Mouse (Mus musculus) CH12.LX (cell line): ENCODE data around the gene Ndufa6. TPM values are rescaled to one million over a fixed set of nuclear protein-coding genes. Genes with fewer than 3 reads are reported as not detected.
"Not testable (repeated sequence)": the region's sequence is repeated elsewhere in the genome, so short reads cannot be mapped to it uniquely, and the experiment has no call there.

Experiments
- DNase-seq: peaks from one replicate; pipeline ENCODE4 v3.0.0-alpha.2; 2013; ENCODE audit errors: extremely low read depth
- H3K27ac ChIP-seq: 2 replicates; pipeline ENCODE4 v1.5.1; 2012; ENCODE audit warnings: low read depth, mild to moderate bottlenecking, control low read depth, moderate library complexity; ENCODE audit not compliant: insufficient read depth
- H3K27me3 ChIP-seq: replicated peaks from 2 replicates; pipeline ENCODE3; 2012; ENCODE audit warnings: inconsistent platforms
- H3K36me3 ChIP-seq, 2 experiments: replicated peaks in 1 of 2; 2 replicates each; pipeline versions ENCODE3 to v1.6.1; 2012; ENCODE audit warnings: inconsistent platforms in 1 of 2, low read length in 1 of 2, mild to moderate bottlenecking in 1 of 2, mixed read lengths in 1 of 2, moderate library complexity in 1 of 2; ENCODE audit not compliant: control insufficient read depth in 1 of 2, insufficient read depth in 1 of 2
- H3K4me1 ChIP-seq, 2 experiments: 2 replicates each; pipeline ENCODE4 v1.6.1; 2012; ENCODE audit warnings: inconsistent platforms in 1 of 2, moderate library complexity in 1 of 2; ENCODE audit not compliant: insufficient read depth in 2 of 2, control insufficient read depth in 1 of 2
- H3K4me2 ChIP-seq: 2 replicates; pipeline ENCODE4 v1.6.1; 2012; ENCODE audit warnings: low read depth, mild to moderate bottlenecking, control low read depth; ENCODE audit not compliant: poor library complexity, insufficient read depth, severe bottlenecking
- H3K4me3 ChIP-seq, 3 experiments: fragments of 150-350 bp in 1 of 3; sonication (generic) in 1 of 3; replicated peaks in 1 of 3; 2 replicates each; pipeline versions ENCODE3 to v1.5.1; 2011 to 2012; ENCODE audit warnings: low read depth in 2 of 3, low read length in 2 of 3, mild to moderate bottlenecking in 2 of 3, moderate library complexity in 2 of 3, control low read depth in 1 of 3, improper control_type of control experiment in 1 of 3, inconsistent platforms in 1 of 3, mixed read lengths in 1 of 3; ENCODE audit not compliant: poor library complexity in 1 of 3
- H3K79me2 ChIP-seq: replicated peaks from 2 replicates; pipeline ENCODE4 v1.6.1; 2012; ENCODE audit warnings: mild to moderate bottlenecking, moderate library complexity; ENCODE audit not compliant: control insufficient read depth, poor library complexity, insufficient read depth, severe bottlenecking; ENCODE audit errors: extremely low read depth
- H3K9ac ChIP-seq: 2 replicates; pipeline ENCODE4 v1.6.1; 2012; ENCODE audit warnings: low read depth, mild to moderate bottlenecking, control low read depth, moderate library complexity; ENCODE audit not compliant: insufficient read depth
- H3K9me3 ChIP-seq: replicated peaks from 2 replicates; pipeline ENCODE3; 2012; ENCODE audit warnings: low read length, inconsistent platforms, mixed read lengths
- CHD2 ChIP-seq: IDR thresholded peaks from 2 replicates; pipeline ENCODE4 v1.6.1; 2011; ENCODE audit warnings: low read length, improper control_type of control experiment
- CTCF ChIP-seq, 2 experiments: IDR thresholded peaks in 1 of 2; conservative IDR thresholded peaks in 1 of 2; 2 replicates each; pipeline ENCODE4 v1.5.1; 2011 to 2012; ENCODE audit warnings: low read depth in 2 of 2, low read length in 2 of 2, improper control_type of control experiment in 1 of 2, inconsistent platforms in 1 of 2, mild to moderate bottlenecking in 1 of 2, moderate library complexity in 1 of 2
- ELF1 ChIP-seq: IDR thresholded peaks from 2 replicates; pipeline ENCODE4 v1.6.1; 2014; ENCODE audit warnings: low read depth, mild to moderate bottlenecking, inconsistent platforms, low read length, improper control_type of control experiment
- IRF4 ChIP-seq: IDR thresholded peaks from 2 replicates; pipeline ENCODE4 v1.6.1; 2014; ENCODE audit warnings: low read depth, mild to moderate bottlenecking, inconsistent platforms, low read length, improper control_type of control experiment
- JUN ChIP-seq: IDR thresholded peaks from 2 replicates; pipeline ENCODE4 v1.6.1; 2011; ENCODE audit warnings: low read depth, mild to moderate bottlenecking, low read length, improper control_type of control experiment, moderate library complexity; ENCODE audit not compliant: insufficient read depth
- KAT2A ChIP-seq: IDR thresholded peaks from 2 replicates; pipeline ENCODE4 v1.6.1; 2012; ENCODE audit warnings: low read length, improper control_type of control experiment, inconsistent platforms; ENCODE audit not compliant: insufficient replicate concordance
- MAZ ChIP-seq: IDR thresholded peaks from 2 replicates; pipeline ENCODE4 v1.6.1; 2012; ENCODE audit warnings: low read depth, mild to moderate bottlenecking, inconsistent platforms, low read length, improper control_type of control experiment, moderate library complexity
- MEF2A ChIP-seq: IDR thresholded peaks from 2 replicates; pipeline ENCODE4 v1.6.1; 2014; ENCODE audit warnings: low read depth, mild to moderate bottlenecking, inconsistent platforms, low read length, improper control_type of control experiment, borderline replicate concordance
- MYC ChIP-seq: IDR thresholded peaks from 2 replicates; pipeline ENCODE4 v1.6.1; 2011; ENCODE audit warnings: low read depth, mild to moderate bottlenecking, improper control_type of control experiment, low read length
- NELFE ChIP-seq: IDR thresholded peaks from 2 replicates; pipeline ENCODE4 v1.6.1; 2011; ENCODE audit warnings: low read depth, low read length, improper control_type of control experiment
- NRF1 ChIP-seq: IDR thresholded peaks from 2 replicates; pipeline ENCODE4 v1.6.1; 2014; ENCODE audit warnings: low read depth, mild to moderate bottlenecking, inconsistent platforms, low read length, improper control_type of control experiment, moderate library complexity
- POLR2A ChIP-seq: IDR thresholded peaks from 2 replicates; pipeline ENCODE4 v1.6.1; 2011; ENCODE audit warnings: low read depth, mild to moderate bottlenecking, improper control_type of control experiment, low read length
- POLR2AphosphoS2 ChIP-seq: IDR thresholded peaks from 2 replicates; pipeline ENCODE4 v1.6.1; 2011; ENCODE audit warnings: low read depth, low read length, improper control_type of control experiment
- RCOR1 ChIP-seq: conservative IDR thresholded peaks from 2 replicates; pipeline ENCODE4 v1.6.1; 2012; ENCODE audit warnings: low read depth, mild to moderate bottlenecking, inconsistent platforms, low read length, improper control_type of control experiment
- SIN3A ChIP-seq: IDR thresholded peaks from 2 replicates; pipeline ENCODE4 v1.6.1; 2012; ENCODE audit warnings: low read length, improper control_type of control experiment, inconsistent platforms
- SMC3 ChIP-seq: IDR thresholded peaks from 2 replicates; pipeline ENCODE4 v1.6.1; 2011; ENCODE audit warnings: low read depth, low read length, improper control_type of control experiment
- TBP ChIP-seq: conservative IDR thresholded peaks from 2 replicates; pipeline ENCODE4 v1.6.1; 2011; ENCODE audit warnings: low read depth, low read length, improper control_type of control experiment
- USF1 ChIP-seq: IDR thresholded peaks from 2 replicates; pipeline ENCODE4 v1.6.1; 2014; ENCODE audit warnings: low read depth, mild to moderate bottlenecking, inconsistent platforms, low read length, improper control_type of control experiment
- ZNF384 ChIP-seq: IDR thresholded peaks from 2 replicates; pipeline ENCODE4 v1.6.1; 2012; ENCODE audit warnings: low read depth, low read length, improper control_type of control experiment, inconsistent platforms
- dilution Hi-C: fragments of 300-500 bp; cut with MboI; formaldehyde crosslinking; loops from 2 replicates; pipeline ENCODE4 v1.14.3; 2020; ENCODE audit warnings: low sequenced_read_pairs; ENCODE audit not compliant: extremely low pct_unique_long_range_greater_than_20kb, extremely low pct_ligation_motif_present
- in situ Hi-C: fragments of 300-500 bp; cut with MboI; formaldehyde crosslinking; loops from 3 replicates; pipeline ENCODE4 v1.14.3; 2019; ENCODE audit warnings: low sequenced_read_pairs, low pct_ligation_motif_present, low pct_unique_long_range_greater_than_20kb, mixed read lengths
- polyA plus RNA-seq: library from polyadenylated mRNA; unstranded; fragments of >175 nt; gene quantifications from 2 replicates; pipeline ENCODE4 v1.2.1, GENCODE M21; 2012; ENCODE audit warnings: low read depth; ENCODE audit not compliant: insufficient read length
- total RNA-seq, 2 experiments: library from RNA; depleted of rRNA; stranded (reverse); fragments of 300-350 nt in 1 of 2; fragments of >200 nt in 1 of 2; gene quantifications; 2 replicates each; pipeline ENCODE4 v1.2.3; 2012 to 2014

The Ndufa6 gene
- total and polyA plus RNA-seq, 3 experiments, result 87.3 to 279 (median 222) TPM

DNA sequence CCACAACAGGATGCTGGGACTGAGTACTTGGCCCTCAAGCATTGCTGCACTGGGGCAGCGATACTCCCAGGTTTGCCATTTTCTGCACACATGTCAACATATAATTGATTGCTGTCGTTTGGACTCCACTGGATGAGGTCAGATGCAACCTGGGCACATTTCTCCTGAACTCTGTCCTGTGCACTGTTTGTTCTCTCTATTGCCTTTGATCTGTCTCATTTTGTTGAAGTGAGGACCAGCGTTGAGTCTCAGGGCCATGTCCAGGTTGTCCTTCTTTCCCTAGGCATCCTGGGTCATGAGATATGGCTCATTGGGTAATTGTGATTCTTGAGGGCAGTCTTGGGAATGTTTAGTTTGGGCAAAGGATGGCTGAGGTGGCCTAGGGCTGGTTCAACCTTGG is 41.8 kb upstream of the Ndufa6 start:
- in situ Hi-C loops, H3K36me3 ChIP-seq, H3K79me2 ChIP-seq, H3K9ac ChIP-seq, dilution Hi-C loops, H3K4me1 ChIP-seq, H3K4me3 ChIP-seq, H3K4me2 ChIP-seq, H3K27ac ChIP-seq, H3K9me3 ChIP-seq, DNase-seq: not testable (repeated sequence)
- peaks cover 28% of the 10 kb centered on the region for H3K27me3 ChIP-seq

DNA sequence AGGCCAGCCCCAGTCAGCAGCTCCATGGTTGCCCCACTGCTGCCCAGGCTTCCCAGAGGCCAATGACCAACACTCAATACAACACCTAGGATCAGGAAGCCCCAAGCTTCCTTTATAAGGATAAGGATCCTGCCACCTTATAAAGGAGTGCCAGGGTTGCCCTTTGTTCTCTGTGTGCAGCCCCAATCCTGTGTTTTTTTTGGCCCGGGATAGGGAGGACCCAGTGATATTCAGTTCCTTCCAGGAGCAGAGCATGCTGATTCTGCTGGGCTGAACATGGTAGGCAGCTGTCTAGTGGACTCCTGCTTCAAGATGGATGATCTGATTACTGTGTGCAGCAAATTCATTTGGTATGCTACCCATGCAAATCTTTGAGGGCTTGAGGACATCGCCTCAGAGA is 39.8 kb upstream of the Ndufa6 start, which contains the start of gene Cyp2d11:
TSS of gene Cyp2d11 (minus strand) at position 101 of the 400 bp plus-strand sequence.
- H3K4me2 ChIP-seq, H3K36me3 ChIP-seq, in situ Hi-C loops, H3K9me3 ChIP-seq, H3K4me1 ChIP-seq, dilution Hi-C loops, H3K79me2 ChIP-seq, H3K27ac ChIP-seq, H3K4me3 ChIP-seq, H3K9ac ChIP-seq, DNase-seq: not testable (repeated sequence)
- peaks cover 23% of the 10 kb centered on the region for H3K27me3 ChIP-seq

DNA sequence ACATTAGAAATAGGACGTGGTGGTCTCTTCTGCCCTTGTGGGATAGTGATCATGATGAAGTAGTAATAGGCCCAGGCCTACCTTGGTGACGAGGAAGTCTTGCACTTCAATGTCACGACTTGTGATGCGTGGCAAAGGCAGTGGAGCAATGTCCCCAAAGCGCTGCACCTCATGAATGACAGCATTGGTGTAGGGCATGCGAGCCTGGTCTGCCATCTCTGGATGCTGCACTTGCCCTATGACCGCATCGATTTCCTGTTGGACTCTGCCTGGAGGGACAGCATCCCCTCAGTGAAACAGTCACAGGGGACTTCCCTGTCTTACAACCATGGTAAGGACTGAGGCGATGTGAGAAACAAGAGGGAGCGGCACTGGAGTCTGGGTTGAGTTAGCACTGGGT is 35.8 kb upstream of the Ndufa6 start:
- H3K4me1 ChIP-seq, dilution Hi-C loops, H3K9ac ChIP-seq, H3K4me2 ChIP-seq, H3K9me3 ChIP-seq, DNase-seq, in situ Hi-C loops, H3K4me3 ChIP-seq, H3K36me3 ChIP-seq, H3K27ac ChIP-seq, H3K79me2 ChIP-seq: not testable (repeated sequence)
- peaks cover 46% of the 10 kb centered on the region for H3K27me3 ChIP-seq

DNA sequence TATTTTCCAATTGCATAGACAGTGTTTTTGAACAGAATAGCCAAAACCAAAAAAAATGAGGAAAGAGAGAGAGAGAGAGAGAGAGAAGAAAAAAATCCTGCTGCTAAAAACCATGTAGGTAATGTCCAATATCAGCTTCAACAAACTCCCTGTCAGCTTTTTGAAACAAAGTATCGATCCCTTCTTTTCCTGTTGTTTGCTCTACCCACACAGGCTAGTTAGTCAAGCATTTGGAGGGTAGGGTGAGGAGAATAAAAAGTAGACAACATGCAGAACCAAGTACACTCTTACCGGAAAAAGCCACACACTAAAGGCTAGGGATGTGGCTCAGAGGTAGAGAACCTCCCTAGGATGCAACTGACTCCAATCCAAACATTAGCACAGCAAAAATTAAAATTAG is 31.6 kb upstream of the Ndufa6 start:
- Histone ChIP-seq H3K36me3 (no peaks in the 10 kb centered on the region), H3K9ac (no peak overlapping the region), H3K4me3 (no peak overlapping the region), H3K4me1 (peaks cover 2 to 3% of the 10 kb centered on the region in 2 experiments), H3K27me3 (peaks cover 72% of the 10 kb centered on the region), H3K9me3 (no peaks in the 10 kb centered on the region), H3K79me2 (no peaks in the 10 kb centered on the region), H3K27ac (no peak overlapping the region), H3K4me2 (no peak overlapping the region)
- DNase-seq, result no peak
- in situ Hi-C loops, result no loop called here
- no peak for TF ChIP-seq KAT2A
- TF ChIP-seq JUN, result no peak
- no peak for TF ChIP-seq RCOR1
- no peak for TF ChIP-seq SIN3A
- TF ChIP-seq MYC, result no peak
- no peak for TF ChIP-seq IRF4
- no peak for TF ChIP-seq USF1
- no peak for TF ChIP-seq POLR2AphosphoS2
- no peak for TF ChIP-seq POLR2A
- TF ChIP-seq TBP, result no peak
- no peak for TF ChIP-seq ZNF384
- no peak for TF ChIP-seq ELF1
- TF ChIP-seq NRF1, result no peak
- no peak for TF ChIP-seq MEF2A
- TF ChIP-seq CTCF (conservative IDR thresholded peaks at IDR 0.05 in 1 of 2, IDR thresholded peaks at IDR 0.05 in 1 of 2; ENCODE audit: low read depth in 2 of 2, low read length in 2 of 2), result no peak
- no peak for TF ChIP-seq SMC3
- no peak for TF ChIP-seq MAZ
- no peak for TF ChIP-seq CHD2
- TF ChIP-seq NELFE, result no peak
- dilution Hi-C loops, result no loop called here
